30 mouse cellular contexts compared by ENCODE assay signal in genomic region chr7:141103161-141103560, GRCm38 (mm10). TPM values are rescaled to one million over a fixed set of nuclear protein-coding genes. Genes with fewer than 3 reads are reported as not detected.
DNase-seq lines count a peak whose midpoint lies in the region; ATAC-seq and TF ChIP-seq lines count a peak whose summit lies in the region.
"Had no signal": no experiment of that assay in that cellular context is flagged by ENCODE, and none has a peak within 500 bp of the region (broad histone marks: within the 10 kb centered on the region; RNA-seq: fewer than 3 reads in every experiment).

No protein-coding gene starts in this region.

- peaks cover 13% of the 10 kb centered on the region for H3K27me3 ChIP-seq in liver, embryonic 14.5 days (ENCODE audit: control insufficient read depth, insufficient read depth, low read length)
- peaks cover 2% of the 10 kb centered on the region; the same call in 1 of the 2 replicates for H3K27me3 ChIP-seq in intestine, embryonic 16.5 days (replicated peaks; ENCODE audit: control insufficient read depth, insufficient read depth, low read length)
- H3K27me3 ChIP-seq in forebrain, embryonic 15.5 days, result peaks cover 37% of the 10 kb centered on the region

- TF ChIP-seq EP300 in liver, embryonic 14.5 days (IDR thresholded peaks at IDR 0.05; ENCODE audit: low read depth), result no peak

- no peak for TF ChIP-seq CTCF in liver, embryonic 14.5 days (IDR thresholded peaks at IDR 0.05; ENCODE audit: low read depth)

- no peak overlapping the region for H3K27ac ChIP-seq in liver, embryonic 14.5 days
- no peak overlapping the region for H3K27ac ChIP-seq in intestine, embryonic 16.5 days (ENCODE audit: low read length)
- H3K27ac ChIP-seq in forebrain, embryonic 15.5 days (replicated peaks), result no peak overlapping the region
- H3K27ac ChIP-seq: forebrain, embryonic 12.5 days; heart, embryonic 13.5 days; hindbrain, embryonic 15.5 days; kidney, postnatal 0 days; limb, embryonic 10.5 days; limb, embryonic 15.5 days; neural tube, embryonic 15.5 days had no signal

- ATAC-seq in erythroid progenitor cell, adult 5-6 weeks (replicated peaks; ENCODE audit: low FRiP score, poor library complexity, severe bottlenecking), result peak; percentile 67; the same call in 1 of the 2 replicates
- peak; percentile 73; the same call in 1 of the 2 replicates for ATAC-seq in liver, embryonic 14.5 days (ENCODE audit: insufficient read depth)
- ATAC-seq in cerebellum, adult (ENCODE audit: insufficient number of reproducible peaks, low FRiP score, low TSS enrichment), result no peak
- ATAC-seq in intestine, embryonic 16.5 days, result no peak
- ATAC-seq in forebrain, embryonic 15.5 days (replicated peaks), result no peak
- ATAC-seq: CD4-positive, CD25-positive, alpha-beta regulatory T cell, adult 4 months had no signal

- 30% methylated on average over 3 of the region's 3 CpGs for WGBS in liver, embryonic 14.5 days (ENCODE audit: insufficient replicate concordance)
- WGBS in intestine, embryonic 16.5 days, result 63% methylated on average over 3 of the region's 3 CpGs
- WGBS in forebrain, embryonic 15.5 days, result 69% methylated on average over 3 of the region's 3 CpGs

- H3K36me3 ChIP-seq in liver, embryonic 14.5 days (replicated peaks; ENCODE audit: control insufficient read depth, insufficient read depth, low read depth), result no peaks in the 10 kb centered on the region
- no peaks in the 10 kb centered on the region for H3K36me3 ChIP-seq in intestine, embryonic 16.5 days (ENCODE audit: control insufficient read depth, insufficient read depth, low read length)
- no peaks in the 10 kb centered on the region for H3K36me3 ChIP-seq in forebrain, embryonic 15.5 days
- H3K36me3 ChIP-seq: forebrain, embryonic 12.5 days; heart, embryonic 13.5 days; hindbrain, embryonic 15.5 days; limb, embryonic 10.5 days; limb, embryonic 15.5 days; neural tube, embryonic 15.5 days had no signal

- H3K9ac ChIP-seq in liver, embryonic 14.5 days (replicated peaks), result 0 out of 2 replicates have a peak overlapping the region, but pooled peaks have one; percentile 13
- no peak overlapping the region for H3K9ac ChIP-seq in intestine, embryonic 16.5 days (ENCODE audit: low read depth, low read length)
- no peak overlapping the region for H3K9ac ChIP-seq in forebrain, embryonic 15.5 days (replicated peaks)
- H3K9ac ChIP-seq: forebrain, embryonic 12.5 days; heart, embryonic 13.5 days; hindbrain, embryonic 15.5 days; limb, embryonic 15.5 days; neural tube, embryonic 15.5 days had no signal

- DNase-seq in c-Kit-positive CD71-positive TER-119-negative erythroid progenitor cells, embryonic 14.5 days (ENCODE audit: low read depth), result peak; percentile 71
- peak in 1 of 3 experiments; percentile 80 for DNase-seq in liver, embryonic 14.5 days (ENCODE audit: low read depth in 3 of 3, low spot score in 3 of 3)
- no peak for DNase-seq in retina, postnatal 1 day
- DNase-seq: adrenal gland, postnatal 25 days; cerebellum, adult 11 months; cerebellum, adult 9-10 months; cerebellum, postnatal 36 days; gastrocnemius, postnatal 10 days; heart, postnatal 10 days; kidney, adult 2 months; layer of hippocampus, postnatal 36 days; lung, postnatal 36 days; midbrain, embryonic 14.5 days; thymus, adult 2 months; thymus, postnatal 4 days had no signal

- no peak overlapping the region for H3K4me3 ChIP-seq in liver, embryonic 14.5 days (ENCODE audit: insufficient read depth in 1 of 2, low read depth in 2 of 2, low read length in 2 of 2)
- no peak overlapping the region for H3K4me3 ChIP-seq in intestine, embryonic 16.5 days (ENCODE audit: low read length)
- H3K4me3 ChIP-seq in forebrain, embryonic 15.5 days, result no peak overlapping the region
- H3K4me3 ChIP-seq: forebrain, embryonic 12.5 days; heart, embryonic 13.5 days; hindbrain, embryonic 15.5 days; limb, embryonic 10.5 days; limb, embryonic 15.5 days; neural tube, embryonic 15.5 days had no signal

- H3K4me2 ChIP-seq in liver, embryonic 14.5 days (ENCODE audit: low read depth), result peak overlapping the region; percentile 41
- H3K4me2 ChIP-seq in intestine, embryonic 16.5 days (ENCODE audit: low read depth, low read length), result no peak overlapping the region
- no peak overlapping the region for H3K4me2 ChIP-seq in forebrain, embryonic 15.5 days (replicated peaks)
- H3K4me2 ChIP-seq: forebrain, embryonic 12.5 days; heart, embryonic 13.5 days; hindbrain, embryonic 15.5 days; limb, embryonic 15.5 days; neural tube, embryonic 15.5 days had no signal

- peaks cover 14 to 17% of the 10 kb centered on the region in 2 experiments for H3K4me1 ChIP-seq in liver, embryonic 14.5 days (replicated peaks; ENCODE audit: control insufficient read depth in 2 of 2, insufficient read depth in 2 of 2, low read length in 1 of 2)
- peaks cover 5% of the 10 kb centered on the region; the same call in 1 of the 2 replicates for H3K4me1 ChIP-seq in intestine, embryonic 16.5 days (ENCODE audit: control insufficient read depth, insufficient read depth, low read length)
- peaks cover 12% of the 10 kb centered on the region; the same call in 1 of the 2 replicates for H3K4me1 ChIP-seq in forebrain, embryonic 15.5 days

- no peaks in the 10 kb centered on the region for H3K9me3 ChIP-seq in liver, embryonic 14.5 days (ENCODE audit: control insufficient read depth, low read length)
- H3K9me3 ChIP-seq in intestine, embryonic 16.5 days (ENCODE audit: control insufficient read depth, low read length), result no peaks in the 10 kb centered on the region
- no peaks in the 10 kb centered on the region for H3K9me3 ChIP-seq in forebrain, embryonic 15.5 days
- H3K9me3 ChIP-seq: forebrain, embryonic 12.5 days; heart, embryonic 13.5 days; hindbrain, embryonic 15.5 days; limb, embryonic 10.5 days; limb, embryonic 15.5 days; neural tube, embryonic 15.5 days had no signal

RNA-seq across cellular contexts. Expression of gene Sigirr, which starts 2.8 kb away (rescaled TPM):
- 4.2 and 10.5 TPM in 2 replicates for total RNA-seq in erythroid progenitor cell, adult 5-6 weeks (2015; ENCODE audit: low replicate concordance)
- 1.5 TPM in 1 of 2 replicates, not detected in the other for total RNA-seq in erythroid progenitor cell, adult 5-6 weeks (2017; ENCODE audit: low replicate concordance)
- 9.8 and 10.8 TPM in 2 replicates for polyA plus RNA-seq in liver, embryonic 14.5 days (2012; rRNA removed)
- 16.0 and 18.4 TPM in 2 replicates for polyA plus RNA-seq in liver, embryonic 14.5 days (2014; fragmentation: Nextera tagmentation; extraction: Ambion mirVana)
- 29.4 and 32.8 TPM in 2 replicates for polyA plus RNA-seq in intestine, embryonic 16.5 days (2015; fragmentation: Nextera tagmentation; extraction: Ambion mirVana)
- polyA plus RNA-seq in forebrain, embryonic 15.5 days (2015; fragmentation: Nextera tagmentation; extraction: Ambion mirVana), result 1.8 and 2.0 TPM in 2 replicates

RNA-seq across cellular contexts. Expression of gene Ano9, which starts 14.4 kb away (rescaled TPM):
- total RNA-seq in erythroid progenitor cell, adult 5-6 weeks (2015; ENCODE audit: low replicate concordance), result not detected in 2 replicates
- total RNA-seq in erythroid progenitor cell, adult 5-6 weeks (2017; ENCODE audit: low replicate concordance), result not detected in 2 replicates
- 0.30 and 0.53 TPM in 2 replicates for polyA plus RNA-seq in liver, embryonic 14.5 days (2012; rRNA removed)
- 0.24 and 0.27 TPM in 2 replicates for polyA plus RNA-seq in liver, embryonic 14.5 days (2014; fragmentation: Nextera tagmentation; extraction: Ambion mirVana)
- polyA plus RNA-seq in intestine, embryonic 16.5 days (2015; fragmentation: Nextera tagmentation; extraction: Ambion mirVana), result 43.6 and 50.1 TPM in 2 replicates
- polyA plus RNA-seq in forebrain, embryonic 15.5 days (2015; fragmentation: Nextera tagmentation; extraction: Ambion mirVana), result 0.09 TPM in 1 of 2 replicates, not detected in the other
- total RNA-seq: gastrocnemius, postnatal 10 days; hematopoietic stem cell, adult 5-6 weeks; layer of hippocampus, postnatal 36 days; left cerebral cortex, postnatal 10 days had no signal
- polyA plus RNA-seq: CD4-positive, CD25-positive, alpha-beta regulatory T cell, adult 4 months had no signal

RNA-seq across cellular contexts. Expression of gene Ptdss2, which starts 19.0 kb away (rescaled TPM):
- 278 and 380 TPM in 2 replicates for total RNA-seq in erythroid progenitor cell, adult 5-6 weeks (2015; ENCODE audit: low replicate concordance)
- total RNA-seq in erythroid progenitor cell, adult 5-6 weeks (2017; ENCODE audit: low replicate concordance), result 309 and 327 TPM in 2 replicates
- 72.2 and 72.8 TPM in 2 replicates for polyA plus RNA-seq in liver, embryonic 14.5 days (2012; rRNA removed)
- polyA plus RNA-seq in liver, embryonic 14.5 days (2014; fragmentation: Nextera tagmentation; extraction: Ambion mirVana), result 111 and 130 TPM in 2 replicates
- 59.0 and 60.3 TPM in 2 replicates for polyA plus RNA-seq in intestine, embryonic 16.5 days (2015; fragmentation: Nextera tagmentation; extraction: Ambion mirVana)
- 74.5 TPM in 2 replicates for polyA plus RNA-seq in forebrain, embryonic 15.5 days (2015; fragmentation: Nextera tagmentation; extraction: Ambion mirVana)

RNA-seq across cellular contexts. Expression of gene Pkp3, which starts 25.1 kb away (rescaled TPM):
- total RNA-seq in erythroid progenitor cell, adult 5-6 weeks (2015; ENCODE audit: low replicate concordance), result 4.3 TPM in 1 of 2 replicates, not detected in the other
- total RNA-seq in erythroid progenitor cell, adult 5-6 weeks (2017; ENCODE audit: low replicate concordance), result 0.91 and 1.3 TPM in 2 replicates
- 0.33 and 0.51 TPM in 2 replicates for polyA plus RNA-seq in liver, embryonic 14.5 days (2012; rRNA removed)
- 0.36 and 0.80 TPM in 2 replicates for polyA plus RNA-seq in liver, embryonic 14.5 days (2014; fragmentation: Nextera tagmentation; extraction: Ambion mirVana)
- polyA plus RNA-seq in intestine, embryonic 16.5 days (2015; fragmentation: Nextera tagmentation; extraction: Ambion mirVana), result 31.3 and 32.4 TPM in 2 replicates
- not detected in 2 replicates for polyA plus RNA-seq in forebrain, embryonic 15.5 days (2015; fragmentation: Nextera tagmentation; extraction: Ambion mirVana)
- total RNA-seq: gastrocnemius, postnatal 10 days; layer of hippocampus, postnatal 36 days; left cerebral cortex, postnatal 10 days had no signal
- polyA plus RNA-seq: midbrain, embryonic 14.5 days had no signal

RNA-seq across cellular contexts. Expression of gene B4galnt4, which starts 42.3 kb away (rescaled TPM):
- total RNA-seq in erythroid progenitor cell, adult 5-6 weeks (2015; ENCODE audit: low replicate concordance), result not detected in 2 replicates
- 0.26 TPM in 1 of 2 replicates, not detected in the other for total RNA-seq in erythroid progenitor cell, adult 5-6 weeks (2017; ENCODE audit: low replicate concordance)
- 0.64 and 0.84 TPM in 2 replicates for polyA plus RNA-seq in liver, embryonic 14.5 days (2012; rRNA removed)
- polyA plus RNA-seq in liver, embryonic 14.5 days (2014; fragmentation: Nextera tagmentation; extraction: Ambion mirVana), result 0.39 and 0.68 TPM in 2 replicates
- polyA plus RNA-seq in intestine, embryonic 16.5 days (2015; fragmentation: Nextera tagmentation; extraction: Ambion mirVana), result 7.2 and 7.3 TPM in 2 replicates
- 47.3 and 50.0 TPM in 2 replicates for polyA plus RNA-seq in forebrain, embryonic 15.5 days (2015; fragmentation: Nextera tagmentation; extraction: Ambion mirVana)
- total RNA-seq: heart, adult 8-10 months had no signal

Comparison
In these comparisons a context has a peak if more than half of its experiments do, and no peak if none do; other contexts are left out.
1. ATAC-seq: peak in erythroid progenitor cell, adult 5-6 weeks (single experiment) and liver, embryonic 14.5 days (single experiment); none in cerebellum, adult (single experiment), intestine, embryonic 16.5 days (single experiment) and forebrain, embryonic 15.5 days (single experiment).
2. RNA of gene Ano9, which starts 14.4 kb away (polyA plus RNA-seq): 43.6 to 50.1 TPM in intestine, embryonic 16.5 days; 0.24 to 0.53 TPM in liver, embryonic 14.5 days and 0.09 TPM in forebrain, embryonic 15.5 days; every median in the first group is over 10 times any median in the second.